Mouse (Mus musculus): ENCODE measurements around the gene Slc4a7.
A peak's percentile ranks its signal among the peaks of the same experiment; 100 is the strongest.

Slc4a7 gene

GRCm38 (mm10) chr14:14701710-14702329 lies at the start of gene Slc4a7:
Gene Slc4a7, plus strand, starts transcription at chr14:14702279.
- DNase-seq: no peak

GRCm38 (mm10) chr14:14670597-14670996 lies 31.5 kb upstream of the Slc4a7 start:
- DNase-seq: no peak

GRCm38 (mm10) chr14:14681611-14682010 lies 20.5 kb upstream of the Slc4a7 start:
- peak in 1 of 2 experiments; percentile 24 for DNase-seq

- peak; percentile 62 to 70 for DNase-seq
These were observed 17.3 kb upstream of the Slc4a7 start for GRCm38 (mm10) chr14:14684771-14685170.

- peak; percentile 50 to 52 for DNase-seq
These were observed 16.0 kb upstream of the Slc4a7 start for GRCm38 (mm10) chr14:14686101-14686551.

GRCm38 (mm10) chr14:14687258-14687890 lies 14.7 kb upstream of the Slc4a7 start:
- DNase-seq: peak; percentile 38 to 45

GRCm38 (mm10) chr14:14702399-14703345 lies 593 bp downstream of the Slc4a7 start:
- DNase-seq: peak; percentile 87 to 88

- DNase-seq: no peak
These were observed 1.3 kb downstream of the Slc4a7 start for GRCm38 (mm10) chr14:14703346-14703871.

GRCm38 (mm10) chr14:14704651-14705050 lies 2.6 kb downstream of the Slc4a7 start:
- no peak for DNase-seq

- DNase-seq: no peak
These were observed 3.0 kb downstream of the Slc4a7 start for GRCm38 (mm10) chr14:14705126-14705525.

GRCm38 (mm10) chr14:14706381-14706780 lies 4.3 kb downstream of the Slc4a7 start:
- peak in 1 of 2 experiments; percentile 20 for DNase-seq

GRCm38 (mm10) chr14:14707061-14707460 lies 5.0 kb downstream of the Slc4a7 start:
- no peak for DNase-seq

GRCm38 (mm10) chr14:14709021-14709420 lies 6.9 kb downstream of the Slc4a7 start:
- DNase-seq: no peak

GRCm38 (mm10) chr14:14714130-14714529 lies 12.1 kb downstream of the Slc4a7 start:
- DNase-seq: peak in 1 of 2 experiments; percentile 24

GRCm38 (mm10) chr14:14715794-14716193 lies 13.7 kb downstream of the Slc4a7 start:
- no peak for DNase-seq

GRCm38 (mm10) chr14:14716843-14717242 lies 14.8 kb downstream of the Slc4a7 start:
- no peak for DNase-seq

GRCm38 (mm10) chr14:14718556-14718955 lies 16.5 kb downstream of the Slc4a7 start:
- DNase-seq: no peak

GRCm38 (mm10) chr14:14781169-14781568 lies 79.1 kb downstream of the Slc4a7 start:
- DNase-seq: peak; percentile 15 to 45

GRCm38 (mm10) chr14:14784223-14784622 lies 82.1 kb downstream of the Slc4a7 start:
- DNase-seq: no peak

GRCm38 (mm10) chr14:14786979-14787378 lies 84.9 kb downstream of the Slc4a7 start:
- no peak for DNase-seq

- no peak for DNase-seq
These were observed 87.9 kb downstream of the Slc4a7 start for GRCm38 (mm10) chr14:14789840-14790470.

GRCm38 (mm10) chr14:14799861-14800260 lies 97.8 kb downstream of the Slc4a7 start:
- DNase-seq: no peak

- no peak for DNase-seq
These were observed 98.3 kb downstream of the Slc4a7 start for GRCm38 (mm10) chr14:14800332-14800731.

Measured in B cell, adult 2 months (primary cell).